Mouse (Mus musculus) intestine, embryonic 16.5 days (tissue): ENCODE results near the gene Prkch. TPM values are rescaled to one million over a fixed set of nuclear protein-coding genes. Genes with fewer than 3 reads are reported as not detected.

ENCODE experiments used
- ATAC-seq: fragments of 200-750 bp; cut with Nextera tagmentation; 2 replicates; pipeline ENCODE4 v1.8.0; 2017; ENCODE audit warnings: moderate TSS enrichment, moderate library complexity
- H3K27ac ChIP-seq: fragments of 300-500 bp; sonication (generic); 2 replicates; pipeline ENCODE4 v1.5.1; 2014; ENCODE audit warnings: mild to moderate bottlenecking, low read length
- H3K27me3 ChIP-seq: fragments of 300-500 bp; sonication (generic); replicated peaks from 2 replicates; pipeline ENCODE4 v1.6.1; 2014; ENCODE audit warnings: low read length, control low read depth, mixed read lengths; ENCODE audit not compliant: control insufficient read depth, insufficient read depth
- H3K36me3 ChIP-seq: fragments of 300-500 bp; sonication (generic); 2 replicates; pipeline ENCODE4 v1.6.1; 2014; ENCODE audit warnings: low read length, control low read depth; ENCODE audit not compliant: control insufficient read depth, insufficient read depth
- H3K4me1 ChIP-seq: fragments of 300-500 bp; sonication (generic); 2 replicates; pipeline ENCODE4 v1.6.1; 2014; ENCODE audit warnings: low read length, control low read depth, mixed read lengths; ENCODE audit not compliant: control insufficient read depth, insufficient read depth
- H3K4me2 ChIP-seq: fragments of 300-500 bp; sonication (generic); 2 replicates; pipeline ENCODE4 v1.6.1; 2014; ENCODE audit warnings: low read depth, low read length, control low read depth
- H3K4me3 ChIP-seq: fragments of 300-500 bp; sonication (generic); 2 replicates; pipeline ENCODE4 v1.5.1; 2014; ENCODE audit warnings: mild to moderate bottlenecking, low read length
- H3K9ac ChIP-seq: fragments of 300-500 bp; sonication (generic); 2 replicates; pipeline ENCODE4 v1.6.1; 2014; ENCODE audit warnings: low read depth, low read length
- H3K9me3 ChIP-seq: fragments of 300-500 bp; sonication (generic); 2 replicates; pipeline ENCODE4 v1.6.1; 2016; ENCODE audit warnings: low read length, control low read depth; ENCODE audit not compliant: control insufficient read depth
- WGBS: fragments of 180-500 bp; shearing (Covaris S2); extraction: QIAGEN DNeasy Blood & Tissue Kit; methylation state at CpG from one replicate; pipeline ENCODE4 v1.1.7; 2014; 5-methylcytosine and 5-hydroxymethylcytosine counted together
- polyA plus RNA-seq: library from polyadenylated mRNA; unstranded; fragments of >200 nt; fragmentation: Nextera tagmentation; extraction: Ambion mirVana; gene quantifications from 2 replicates; pipeline ENCODE4 v1.2.1, GENCODE M21; 2015

The Prkch gene
- polyA plus RNA-seq, 1 experiment from 2014 or later = 4.0 TPM

GRCm38 (mm10) chr12:73731848-73732540, 147.4 kb downstream of the Prkch start:
- 50% methylated on average over 17 of the region's 17 CpGs for WGBS
- no peak for ATAC-seq
- no peaks in the 10 kb centered on the region for H3K27me3 ChIP-seq
- no peaks in the 10 kb centered on the region for H3K36me3 ChIP-seq
- H3K4me2 ChIP-seq = no peak overlapping the region
- no peak overlapping the region for H3K9ac ChIP-seq
- H3K4me3 ChIP-seq = no peak overlapping the region
- peaks cover 3% of the 10 kb centered on the region; the same call in 1 of the 2 replicates for H3K4me1 ChIP-seq
- no peak overlapping the region for H3K27ac ChIP-seq
- no peaks in the 10 kb centered on the region for H3K9me3 ChIP-seq

- Histone ChIP-seq H3K27ac (no peak overlapping the region), H3K36me3 (no peaks in the 10 kb centered on the region), H3K4me2 (no peak overlapping the region), H3K9me3 (no peaks in the 10 kb centered on the region), H3K4me1 (peaks cover 3% of the 10 kb centered on the region; the same call in 1 of the 2 replicates), H3K9ac (no peak overlapping the region), H3K4me3 (no peak overlapping the region), H3K27me3 (no peaks in the 10 kb centered on the region)
- 64% methylated on average over 7 of the region's 7 CpGs for WGBS
- ATAC-seq = no peak
Observed at GRCm38 (mm10) chr12:73732862-73733261, 148.3 kb downstream of the Prkch start.

DNA sequence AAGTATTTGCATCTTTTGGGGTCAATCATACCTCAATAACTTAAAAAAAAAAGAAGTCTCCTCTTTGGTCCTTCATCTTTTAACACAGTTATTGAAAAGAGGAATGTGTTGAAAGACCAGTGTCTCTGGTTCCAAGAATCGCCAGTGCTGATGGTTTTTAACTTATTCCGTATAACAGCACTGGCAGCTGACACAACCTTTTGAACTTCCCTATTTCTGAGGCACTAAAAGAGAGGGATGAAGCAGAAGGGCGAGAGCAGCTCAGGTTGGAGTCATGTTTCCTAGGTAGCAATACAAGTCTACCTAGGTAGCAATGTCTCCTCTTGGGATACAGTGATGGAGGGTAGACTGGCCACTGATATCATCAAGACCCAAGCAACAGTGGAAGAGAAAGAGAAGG, 152.3 kb downstream of the Prkch start:
- H3K4me3 ChIP-seq = no peak overlapping the region
- no peak overlapping the region for H3K27ac ChIP-seq
- WGBS = 81% methylated on average over 3 of the region's 3 CpGs
- no peak overlapping the region for H3K4me2 ChIP-seq
- no peaks in the 10 kb centered on the region for H3K27me3 ChIP-seq
- H3K9me3 ChIP-seq = no peaks in the 10 kb centered on the region
- ATAC-seq = no peak
- H3K4me1 ChIP-seq = no peaks in the 10 kb centered on the region
- no peaks in the 10 kb centered on the region for H3K36me3 ChIP-seq
- no peak overlapping the region for H3K9ac ChIP-seq

GRCm38 (mm10) chr12:73739611-73740219, 155.1 kb downstream of the Prkch start:
- Histone ChIP-seq H3K9me3 (no peaks in the 10 kb centered on the region), H3K4me3 (no peak overlapping the region), H3K4me2 (no peak overlapping the region), H3K27me3 (no peaks in the 10 kb centered on the region), H3K9ac (no peak overlapping the region), H3K4me1 (no peaks in the 10 kb centered on the region), H3K36me3 (no peaks in the 10 kb centered on the region), H3K27ac (no peak overlapping the region)
- no peak for ATAC-seq
- WGBS = 90% methylated on average over 6 of the region's 6 CpGs

DNA sequence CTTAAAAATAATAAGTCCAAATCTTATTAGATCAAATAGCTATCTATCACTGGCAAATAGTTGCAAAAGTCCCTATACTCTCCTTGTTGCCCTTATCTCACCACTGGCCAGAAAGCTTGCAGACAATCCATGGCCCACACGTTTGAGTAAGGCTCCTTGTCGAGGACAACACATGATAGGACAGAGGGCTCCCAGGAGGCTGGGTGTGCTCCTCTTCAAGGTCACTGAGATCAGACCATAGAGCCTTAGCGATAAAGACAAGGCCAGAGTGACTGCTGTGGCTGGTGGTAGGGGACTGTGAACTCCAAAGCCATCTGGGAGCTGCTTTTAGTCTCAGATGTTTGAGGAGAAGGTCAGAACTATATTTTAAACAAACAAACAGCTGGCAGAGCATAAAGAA, 158.0 kb downstream of the Prkch start:
- Histone ChIP-seq H3K9ac (no peak overlapping the region), H3K36me3 (no peaks in the 10 kb centered on the region), H3K4me1 (no peaks in the 10 kb centered on the region), H3K27ac (no peak overlapping the region), H3K27me3 (no peaks in the 10 kb centered on the region), H3K4me3 (no peak overlapping the region), H3K9me3 (no peaks in the 10 kb centered on the region), H3K4me2 (no peak overlapping the region)
- 51% methylated on average over 3 of the region's 3 CpGs for WGBS
- no peak for ATAC-seq

DNA sequence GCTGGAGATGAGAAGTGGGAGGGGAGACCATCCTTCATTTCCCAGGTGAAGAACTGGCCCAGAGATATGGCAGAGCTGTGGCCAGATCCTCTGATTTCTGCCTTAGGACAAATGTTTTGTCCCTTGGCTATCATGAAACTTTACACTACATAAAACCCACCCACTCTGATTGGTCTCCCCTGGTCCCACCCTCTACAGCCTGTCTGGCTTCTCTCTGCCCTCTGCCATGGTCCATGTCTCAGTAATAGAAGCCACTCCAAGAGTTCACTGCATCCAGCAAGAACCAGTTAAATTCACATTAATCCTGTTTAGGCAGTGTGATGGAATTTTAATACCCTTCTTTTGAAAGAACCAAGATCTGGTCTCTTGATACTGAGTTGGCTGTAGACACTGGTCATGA, 158.5 kb downstream of the Prkch start:
- H3K27ac ChIP-seq = no peak overlapping the region

DNA sequence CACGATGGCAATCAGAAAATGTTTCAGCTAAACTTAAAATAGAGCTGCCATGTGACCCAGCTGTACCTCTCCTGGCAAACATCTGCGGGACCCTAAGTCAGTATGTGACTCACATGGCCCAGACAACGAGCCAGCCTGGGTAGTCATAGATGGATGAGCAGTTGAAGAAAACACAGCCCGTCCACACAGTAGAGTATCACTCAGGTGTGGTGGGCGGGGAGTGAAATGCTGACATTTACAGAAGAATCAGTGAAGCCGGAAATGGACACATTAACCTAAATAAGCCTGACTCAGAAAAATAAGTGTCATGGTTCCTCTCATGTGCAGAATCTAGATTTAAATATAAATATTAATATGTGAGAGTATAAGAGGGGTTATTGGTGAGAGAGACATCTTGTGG, 161.5 kb downstream of the Prkch start:
- H3K9me3 ChIP-seq = no peaks in the 10 kb centered on the region
- no peak overlapping the region for H3K9ac ChIP-seq
- no peak overlapping the region for H3K4me2 ChIP-seq
- H3K27me3 ChIP-seq = no peaks in the 10 kb centered on the region
- H3K27ac ChIP-seq = no peak overlapping the region
- 91% methylated on average over 6 of the region's 6 CpGs for WGBS
- H3K4me1 ChIP-seq = no peaks in the 10 kb centered on the region
- H3K4me3 ChIP-seq = no peak overlapping the region
- no peaks in the 10 kb centered on the region for H3K36me3 ChIP-seq
- no peak for ATAC-seq

More for the DNA sequence above, 158.5 kb downstream of the Prkch start:
- H3K27me3 ChIP-seq = no peaks in the 10 kb centered on the region
- no peaks in the 10 kb centered on the region for H3K36me3 ChIP-seq
- no peak overlapping the region for H3K4me3 ChIP-seq
- no peak overlapping the region for H3K9ac ChIP-seq
- H3K9me3 ChIP-seq = no peaks in the 10 kb centered on the region
- H3K4me2 ChIP-seq = no peak overlapping the region
- no peak for ATAC-seq
- H3K4me1 ChIP-seq = no peaks in the 10 kb centered on the region

GRCm38 (mm10) chr12:73748373-73748772, 163.8 kb downstream of the Prkch start:
- Histone ChIP-seq H3K4me2 (no peak overlapping the region), H3K9me3 (no peaks in the 10 kb centered on the region), H3K27ac (no peak overlapping the region), H3K4me3 (no peak overlapping the region), H3K27me3 (no peaks in the 10 kb centered on the region), H3K4me1 (no peaks in the 10 kb centered on the region), H3K9ac (no peak overlapping the region), H3K36me3 (no peaks in the 10 kb centered on the region)
- ATAC-seq = no peak
- 94% methylated on average over 3 of the region's 3 CpGs for WGBS

- Histone ChIP-seq H3K4me3 (no peak overlapping the region), H3K4me2 (no peak overlapping the region), H3K27ac (no peak overlapping the region), H3K36me3 (no peaks in the 10 kb centered on the region), H3K27me3 (no peaks in the 10 kb centered on the region), H3K4me1 (no peaks in the 10 kb centered on the region), H3K9me3 (no peaks in the 10 kb centered on the region), H3K9ac (no peak overlapping the region)
- ATAC-seq = no peak
- 79% methylated on average over 9 of the region's 9 CpGs for WGBS
Observed at GRCm38 (mm10) chr12:73754476-73755150, 170.0 kb downstream of the Prkch start.
